In genomic region chr1:153297774-153298363, GRCm38 (mm10) we compare ENCODE assay signal across 7 mouse cellular contexts. TPM values are rescaled to one million over a fixed set of nuclear protein-coding genes. Genes with fewer than 3 reads are reported as not detected.
A peak's percentile ranks its signal among the peaks of the same experiment; 100 is the strongest.
DNase-seq lines count a peak whose midpoint lies in the region; ATAC-seq and TF ChIP-seq lines count a peak whose summit lies in the region.
"Not testable (repeated sequence)": the region's sequence is repeated elsewhere in the genome, so short reads cannot be mapped to it uniquely, and the experiment has no call there.

No protein-coding gene starts in this region.

- H3K4me3 ChIP-seq in forebrain, postnatal 0 days (ENCODE audit: low read depth, low read length); gastrocnemius, adult 2 months; hindbrain, embryonic 14.5 days (replicated peaks; ENCODE audit: low read length); hindbrain, embryonic 16.5 days (ENCODE audit: low read length); layer of hippocampus, adult 2 months: not testable (repeated sequence)

- not testable (repeated sequence) for H3K4me1 ChIP-seq in forebrain, postnatal 0 days (ENCODE audit: insufficient read depth); hindbrain, embryonic 14.5 days (replicated peaks; ENCODE audit: control insufficient read depth, insufficient read depth, low read length); hindbrain, embryonic 16.5 days (ENCODE audit: control insufficient read depth, insufficient read depth, low read depth, low read length)

- not testable (repeated sequence) for H3K9me3 ChIP-seq in forebrain, postnatal 0 days (ENCODE audit: low read length); hindbrain, embryonic 14.5 days (ENCODE audit: control insufficient read depth, low read length); hindbrain, embryonic 16.5 days (ENCODE audit: control insufficient read depth, low read length)

- not testable (repeated sequence) for H3K9ac ChIP-seq in forebrain, postnatal 0 days; hindbrain, embryonic 14.5 days; hindbrain, embryonic 16.5 days (ENCODE audit: low read depth, low read length)

- H3K27me3 ChIP-seq in forebrain, postnatal 0 days (ENCODE audit: insufficient read depth, low read length); hindbrain, embryonic 14.5 days (ENCODE audit: control insufficient read depth, insufficient read depth, low read length); hindbrain, embryonic 16.5 days (replicated peaks; ENCODE audit: control insufficient read depth, insufficient read depth, low read length): not testable (repeated sequence)

- 61% methylated on average over 4 of the region's 4 CpGs for WGBS in forebrain, postnatal 0 days
- 71% methylated on average over 4 of the region's 4 CpGs for WGBS in hindbrain, embryonic 14.5 days
- 71% methylated on average over 4 of the region's 4 CpGs for WGBS in hindbrain, embryonic 16.5 days

- peak; percentile 51 for ATAC-seq in forebrain, postnatal 0 days
- ATAC-seq in hindbrain, embryonic 14.5 days (ENCODE audit: low FRiP score), result not testable (repeated sequence)
- ATAC-seq in hindbrain, embryonic 16.5 days, result peak; percentile 70
- ATAC-seq in monocyte, adult 5-6 weeks (replicated peaks; ENCODE audit: insufficient number of reproducible peaks, low FRiP score, low TSS enrichment, poor library complexity, severe bottlenecking), result 0 out of 2 replicates have a peak, but pooled peaks have one; percentile 31

- not testable (repeated sequence) for H3K27ac ChIP-seq in forebrain, postnatal 0 days (ENCODE audit: low read depth, low read length); hindbrain, embryonic 16.5 days (ENCODE audit: low read depth, low read length)
- peak overlapping the region; percentile 43 for H3K27ac ChIP-seq in gastrocnemius, adult 2 months
- 0 out of 2 replicates have a peak overlapping the region, but pooled peaks have one; percentile 14 for H3K27ac ChIP-seq in hindbrain, embryonic 14.5 days
- peak overlapping the region; percentile 75 for H3K27ac ChIP-seq in layer of hippocampus, adult 2 months

- peak; percentile 23 to 27 for DNase-seq in B cell, adult 2 months
- DNase-seq in forebrain, postnatal 0 days; gastrocnemius, adult 2 months; hindbrain, embryonic 14.5 days (ENCODE audit: low spot score); layer of hippocampus, adult 2 months (ENCODE audit: low spot score in 2 of 2): not testable (repeated sequence)

- not testable (repeated sequence) for H3K4me2 ChIP-seq in forebrain, postnatal 0 days (ENCODE audit: low read depth); hindbrain, embryonic 14.5 days (replicated peaks); hindbrain, embryonic 16.5 days (ENCODE audit: low read length)

- not testable (repeated sequence) for TF ChIP-seq CTCF in forebrain, postnatal 0 days (IDR thresholded peaks at IDR 0.05; ENCODE audit: low read depth); gastrocnemius, adult 2 months (IDR thresholded peaks at IDR 0.05); layer of hippocampus, adult 2 months (conservative IDR thresholded peaks at IDR 0.05)

- H3K36me3 ChIP-seq in forebrain, postnatal 0 days (ENCODE audit: insufficient read depth); hindbrain, embryonic 14.5 days (replicated peaks; ENCODE audit: control insufficient read depth, insufficient read depth); hindbrain, embryonic 16.5 days (ENCODE audit: control insufficient read depth, insufficient read depth, low read length): not testable (repeated sequence)

- intact Hi-C loops in gastrocnemius, adult 2 months (cut with DNase I), result not testable (repeated sequence)

RNA-seq across cellular contexts. Expression of gene Lamc1, which starts 34.7 kb away (rescaled TPM):
- total RNA-seq in forebrain, postnatal 0 days (2014; rRNA removed), result 25.2 and 42.4 TPM in 2 replicates
- polyA plus RNA-seq in forebrain, postnatal 0 days (2015; fragmentation: Nextera tagmentation; extraction: Ambion mirVana), result 9.7 and 9.8 TPM in 2 replicates
- 10 to 100 TPM; 67.7 to 71.6 TPM for total RNA-seq in gastrocnemius, adult 2 months (2021)
- polyA plus RNA-seq in hindbrain, embryonic 14.5 days (2014; fragmentation: Nextera tagmentation; extraction: Ambion mirVana), result 28.1 and 29.2 TPM in 2 replicates
- 15.4 and 19.1 TPM in 2 replicates for polyA plus RNA-seq in hindbrain, embryonic 16.5 days (2015; fragmentation: Nextera tagmentation; extraction: Ambion mirVana)
- 10 to 100 TPM; 27.0 to 27.2 TPM for total RNA-seq in layer of hippocampus, adult 2 months (2021)
- total RNA-seq in monocyte, adult 5-6 weeks (2017), result 0.67 to 4.7 TPM (median 1.4 TPM) in 3 replicates
